Mouse (Mus musculus): ENCODE data around the gene Svop.
A peak's percentile ranks its signal among the peaks of the same experiment; 100 is the strongest.

Svop gene

DNA sequence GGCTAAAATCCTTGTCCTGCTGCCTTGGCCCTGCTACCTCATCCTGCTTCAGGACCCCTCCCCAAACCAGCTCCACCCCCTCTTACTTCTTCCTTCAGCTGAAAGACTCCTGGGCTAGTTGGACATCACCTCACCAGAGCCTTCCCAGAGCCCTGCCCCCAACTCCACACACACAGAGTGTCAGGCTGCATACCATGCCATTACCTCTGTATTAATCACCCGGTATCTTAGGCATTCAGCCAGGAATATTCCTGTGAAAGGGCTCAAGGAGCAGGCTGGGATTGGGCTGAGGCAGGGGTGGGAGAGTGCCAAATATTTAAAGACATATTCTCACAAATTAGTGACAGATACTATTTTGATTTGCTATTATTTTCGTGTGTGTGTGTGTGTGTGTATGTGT lies 94.9 kb downstream of the Svop start:
- DNase-seq (ENCODE audit: low spot score in 2 of 2): no peak

- DNase-seq (ENCODE audit: low spot score in 2 of 2): peak; percentile 30 to 80
Measured at GRCm38 (mm10) chr5:113993487-113994465, 97.6 kb downstream of the Svop start, which contains the start of gene Ssh1. Gene Ssh1 (minus strand): TSS chr5:113993894.

DNA sequence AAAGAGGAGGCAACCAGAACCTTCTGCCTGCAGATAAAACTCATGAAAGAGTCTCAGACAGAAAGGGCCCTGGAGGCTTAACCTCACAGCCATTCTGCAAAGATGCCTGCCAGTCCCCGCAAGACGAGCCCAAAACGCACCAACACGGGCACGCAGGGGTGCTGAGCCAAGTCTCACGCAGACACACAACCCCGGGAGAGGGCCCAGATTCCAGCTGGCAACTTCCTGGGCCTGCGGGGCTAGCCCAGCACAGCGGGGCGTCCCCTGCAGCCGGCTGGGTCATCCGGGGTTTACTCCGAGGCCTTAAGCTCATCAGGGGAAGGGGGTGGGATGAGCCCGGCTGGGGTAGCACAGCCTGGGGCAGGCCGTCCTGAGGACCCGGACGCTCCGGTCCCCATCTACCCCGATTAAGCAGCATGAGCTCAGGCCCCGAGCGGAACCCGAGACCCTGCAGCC lies 98.3 kb downstream of the Svop start:
- peak in 1 of 2 experiments; percentile 21 for DNase-seq (ENCODE audit: low spot score in 2 of 2)

DNA sequence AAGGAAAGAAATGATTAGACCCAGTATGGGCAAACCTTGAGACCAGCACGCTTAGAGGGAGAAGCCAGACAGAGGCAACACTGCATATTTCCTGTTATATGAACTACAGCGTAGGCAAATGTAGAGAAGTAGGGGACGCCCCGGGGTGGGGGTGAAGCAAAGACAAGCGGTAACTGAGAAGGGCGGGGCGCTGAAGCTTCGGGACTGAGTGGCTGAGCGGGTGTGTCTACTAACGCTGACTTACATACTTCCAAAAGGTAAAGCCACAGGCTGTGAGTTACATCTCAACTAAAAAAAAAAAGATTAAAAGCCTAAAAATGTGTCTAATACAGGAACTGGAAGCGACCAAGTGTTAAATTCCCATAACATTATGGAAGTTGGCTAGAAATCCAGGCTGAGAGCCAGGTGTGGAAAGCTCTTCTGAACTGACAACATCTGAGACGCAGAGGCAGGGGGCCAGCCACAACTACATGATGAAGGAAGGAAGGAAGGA lies 99.0 kb downstream of the Svop start:
- DNase-seq (ENCODE audit: low spot score in 2 of 2): no peak

GRCm38 (mm10) chr5:113991141-113991540 lies 100.2 kb downstream of the Svop start:
- DNase-seq (ENCODE audit: low spot score in 2 of 2): no peak

DNA sequence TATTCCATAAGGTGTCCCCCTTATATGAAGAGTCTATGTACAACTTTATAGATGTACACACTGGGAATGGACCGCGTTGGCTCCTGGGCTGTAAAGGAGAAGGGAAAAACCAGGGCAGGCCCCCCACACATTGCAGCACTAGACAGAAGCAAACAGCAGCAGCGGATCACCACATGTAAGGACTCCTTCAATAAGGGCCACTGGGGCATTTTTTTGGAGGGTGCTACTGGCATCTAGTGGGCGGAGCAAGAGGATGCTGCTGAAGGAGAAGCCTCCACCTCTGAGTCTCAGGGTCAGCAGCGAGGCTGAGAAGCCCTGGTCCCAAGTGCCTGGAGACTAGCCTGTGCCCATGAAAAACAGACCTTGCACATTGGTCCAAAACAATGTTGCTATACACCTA lies 100.8 kb downstream of the Svop start:
- DNase-seq (ENCODE audit: low spot score in 2 of 2): no peak

DNA sequence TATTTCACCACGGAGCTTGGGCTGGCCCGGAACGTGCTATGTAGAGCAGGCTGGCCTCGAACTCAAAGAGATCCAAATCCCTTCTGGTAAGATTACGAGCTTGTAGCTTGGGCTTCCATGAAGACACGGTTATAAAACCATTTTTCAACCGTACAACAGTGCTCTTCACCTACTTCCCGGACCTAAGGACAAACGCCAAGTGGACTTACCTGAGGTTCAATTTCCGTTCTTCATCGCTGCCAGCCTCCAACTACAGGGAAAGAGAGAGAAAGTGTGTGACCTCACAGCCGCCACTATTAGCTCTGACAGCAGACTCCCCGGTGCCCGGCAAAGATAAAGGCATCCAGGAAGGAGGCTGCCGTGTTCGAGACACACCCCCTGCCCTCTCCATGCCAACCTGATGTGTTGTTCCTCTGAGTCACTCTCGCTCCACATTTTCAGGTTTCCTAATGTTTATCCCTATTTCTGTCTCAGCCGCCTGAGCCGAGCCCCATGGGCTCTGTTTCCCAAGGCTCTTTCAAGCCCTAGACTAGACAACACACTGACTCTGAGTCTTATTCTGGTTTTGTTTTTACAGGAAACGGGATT lies 101.8 kb downstream of the Svop start:
- no peak for DNase-seq (ENCODE audit: low spot score in 2 of 2)

GRCm38 (mm10) chr5:113986182-113986961 lies 105.0 kb downstream of the Svop start:
- no peak for DNase-seq (ENCODE audit: low spot score in 2 of 2)

DNA sequence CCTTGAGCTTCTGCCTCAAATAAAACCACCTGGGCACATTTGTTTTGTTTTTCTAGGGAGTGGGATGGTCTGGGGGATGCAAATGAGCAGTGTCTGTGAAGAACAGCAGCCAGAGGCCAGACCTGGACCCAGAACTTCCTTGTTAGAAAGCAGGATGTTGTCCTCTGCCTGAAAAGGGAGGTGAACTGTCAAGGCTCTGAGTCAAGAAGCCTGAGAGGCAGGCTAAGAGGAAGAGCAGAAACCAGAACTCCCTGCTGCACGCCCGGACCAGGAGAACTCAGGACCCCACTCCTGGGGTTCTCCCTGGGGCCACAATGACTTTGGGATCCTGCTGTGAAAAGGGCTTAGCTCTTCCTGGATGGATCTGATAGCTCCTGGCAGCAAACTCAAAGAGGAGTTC lies 105.6 kb downstream of the Svop start:
- no peak for DNase-seq (ENCODE audit: low spot score in 2 of 2)

GRCm38 (mm10) chr5:113984025-113984740 lies 107.2 kb downstream of the Svop start:
- no peak for DNase-seq (ENCODE audit: low spot score in 2 of 2)

DNA sequence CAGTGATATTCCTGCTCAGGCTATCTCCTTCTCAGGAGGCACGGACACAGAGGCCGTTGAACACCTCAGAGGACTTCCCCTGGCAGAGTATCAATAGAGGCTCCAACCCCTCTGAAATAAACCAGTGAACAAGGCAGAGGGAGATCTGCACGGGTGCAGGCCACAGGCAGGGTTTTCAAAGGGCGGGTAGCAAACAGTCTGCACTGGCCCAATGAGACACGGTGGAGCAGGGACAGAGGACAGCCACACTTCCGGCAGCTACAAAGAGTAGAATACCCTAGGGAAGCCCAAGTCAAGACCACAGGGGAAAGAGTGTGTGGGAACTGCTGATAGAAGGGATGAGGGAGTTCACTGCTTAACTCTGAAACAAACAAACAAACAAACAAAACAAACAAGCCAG lies 107.8 kb downstream of the Svop start:
- no peak for DNase-seq (ENCODE audit: low spot score in 2 of 2)

DNA sequence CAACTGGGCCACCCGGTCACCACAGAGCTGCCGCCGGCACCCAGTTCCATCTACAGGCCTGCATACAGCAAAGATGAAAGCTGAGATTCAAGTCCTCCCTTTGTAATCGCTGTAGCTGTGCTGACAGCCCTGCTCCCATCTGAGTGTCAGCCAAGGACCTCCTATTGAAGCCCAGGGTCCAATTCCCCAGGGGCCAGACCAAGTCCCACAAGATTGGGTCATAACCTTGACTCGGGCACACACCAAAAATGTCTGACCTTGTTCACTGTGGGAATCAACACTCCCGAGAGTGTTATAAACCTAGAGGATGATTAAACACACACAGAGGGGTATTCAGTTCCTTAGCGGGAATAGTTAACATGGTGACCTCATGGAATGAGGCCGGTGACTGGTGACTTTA lies 109.5 kb downstream of the Svop start:
- no peak for DNase-seq (ENCODE audit: low spot score in 2 of 2)

- DNase-seq (ENCODE audit: low spot score in 2 of 2): no peak
Measured at GRCm38 (mm10) chr5:113981171-113981570, 110.2 kb downstream of the Svop start.

DNA sequence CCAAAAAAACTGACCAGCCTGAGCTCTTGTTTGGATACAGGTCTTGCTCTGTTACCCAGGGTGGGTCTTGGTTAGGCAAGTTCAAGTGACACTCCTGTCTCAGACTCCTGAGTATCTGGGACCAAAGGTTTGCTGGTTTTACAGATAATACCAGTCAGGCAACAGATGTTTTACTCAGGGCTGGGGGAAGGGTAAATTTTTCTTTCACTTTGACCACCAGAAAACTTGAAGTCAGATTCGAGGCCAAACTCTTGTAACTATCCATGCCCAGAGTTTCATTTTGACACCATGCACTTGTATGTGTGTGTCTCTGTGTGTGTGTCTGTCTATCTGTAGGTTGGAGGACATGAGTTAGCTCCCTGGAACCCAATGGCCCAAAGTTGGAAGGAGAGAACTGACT lies 110.9 kb downstream of the Svop start:
- DNase-seq (ENCODE audit: low spot score in 2 of 2): no peak

GRCm38 (mm10) chr5:113977309-113977708 lies 114.1 kb downstream of the Svop start:
- no peak for DNase-seq (ENCODE audit: low spot score in 2 of 2)
